Mouse (Mus musculus) NIH3T3 (cell line): ENCODE data around the gene Igfbp1.
"Not testable (repeated sequence)": the region's sequence is repeated elsewhere in the genome, so short reads cannot be mapped to it uniquely, and the experiment has no call there.

Experiments used
- DNase-seq: peaks from one replicate; pipeline ENCODE4 v3.0.0-alpha.2; 2012; ENCODE audit warnings: low read depth

Gene Igfbp1

GRCm38 (mm10) chr11:7194432-7195311 is 2.9 kb upstream of the Igfbp1 start:
- DNase-seq, result no peak

DNA sequence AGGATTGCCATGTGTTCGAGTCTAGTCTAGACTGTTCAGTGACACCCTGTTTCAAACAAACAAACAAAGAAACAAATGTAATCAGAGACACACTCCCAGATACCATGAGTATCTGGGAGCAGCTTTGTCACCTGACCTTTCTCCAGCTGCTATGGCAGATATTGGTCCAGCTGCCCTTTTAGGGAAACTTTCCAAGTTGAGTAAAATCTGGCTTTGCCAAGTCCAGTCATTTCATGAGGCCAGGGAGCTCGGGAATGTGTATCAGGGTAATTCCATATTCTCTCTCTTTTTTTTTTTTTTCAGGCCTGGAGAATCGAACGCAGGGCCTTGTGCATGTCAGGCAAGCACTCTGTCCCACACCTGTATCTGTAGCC is 2.3 kb upstream of the Igfbp1 start:
- no peak for DNase-seq

- DNase-seq, result no peak
Measured at GRCm38 (mm10) chr11:7198006-7198405, 424 bp downstream of the Igfbp1 start.

- DNase-seq, result no peak
Measured at GRCm38 (mm10) chr11:7198481-7199256, 1.1 kb downstream of the Igfbp1 start.

- DNase-seq, result peak; percentile 85
Measured at GRCm38 (mm10) chr11:7199736-7200392, 2.3 kb downstream of the Igfbp1 start.

GRCm38 (mm10) chr11:7200393-7200783 is 2.8 kb downstream of the Igfbp1 start:
- no peak for DNase-seq

GRCm38 (mm10) chr11:7202206-7202605 is 4.6 kb downstream of the Igfbp1 start:
- peak; percentile 66 for DNase-seq

DNA sequence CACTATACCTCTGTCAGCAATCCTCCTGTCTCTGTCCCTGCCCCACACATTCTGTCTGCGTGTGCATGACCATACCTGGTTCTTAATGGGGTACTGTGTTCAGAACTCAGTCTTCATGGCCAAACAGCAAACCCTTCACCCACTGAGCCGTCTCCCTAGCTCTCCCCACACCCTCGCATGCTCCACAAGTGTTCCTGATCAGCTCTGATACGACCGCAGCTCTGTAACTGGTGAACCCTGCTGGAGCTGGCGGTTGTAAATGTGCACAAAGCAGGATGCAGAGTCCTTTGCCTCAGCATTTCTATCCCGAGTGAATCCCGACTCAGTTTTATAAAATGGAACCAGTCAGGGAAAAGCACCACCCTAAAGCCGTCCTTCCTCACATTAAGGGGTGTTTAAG is 6.3 kb downstream of the Igfbp1 start:
- DNase-seq, result no peak

DNA sequence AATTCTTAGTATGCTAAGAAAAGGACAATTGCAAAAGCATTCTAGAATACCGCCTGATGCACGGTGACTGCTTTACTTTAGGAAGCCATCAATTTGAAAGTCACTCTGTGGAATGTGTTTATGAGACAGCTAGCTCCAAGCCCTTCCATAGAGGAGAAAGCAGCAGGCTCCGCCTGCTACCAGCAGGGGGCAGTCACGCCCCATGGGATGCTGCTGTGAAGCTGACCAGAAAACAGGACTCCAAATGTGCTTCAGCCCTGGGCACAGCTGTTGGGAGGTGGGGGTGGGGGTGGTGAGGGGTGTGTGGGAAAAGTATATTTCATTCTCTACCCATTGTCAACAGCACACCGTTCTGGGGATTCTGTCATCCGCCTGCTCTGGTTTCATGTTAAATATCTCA is 12.8 kb downstream of the Igfbp1 start:
- DNase-seq, result peak; percentile 88

DNA sequence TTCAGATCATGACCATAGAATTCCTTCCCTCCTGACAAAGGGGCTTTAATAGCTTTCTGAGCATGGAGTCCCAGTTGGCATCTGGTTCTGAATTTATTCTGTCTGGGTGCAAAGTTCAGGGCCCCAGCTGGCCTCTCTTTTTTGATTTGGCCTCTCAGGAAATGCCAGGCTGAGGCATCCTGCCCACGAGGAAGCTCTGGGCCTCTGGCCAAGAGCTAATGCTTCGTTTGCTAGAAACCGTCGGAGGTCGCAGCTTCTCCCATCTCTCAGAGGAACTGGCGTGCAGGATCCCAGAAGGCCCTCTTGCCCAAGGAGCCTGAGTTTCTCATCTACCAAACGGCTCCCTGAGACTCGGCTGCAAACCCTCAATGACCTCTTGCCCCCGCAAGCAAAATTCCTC is 13.6 kb downstream of the Igfbp1 start:
- no peak for DNase-seq

DNA sequence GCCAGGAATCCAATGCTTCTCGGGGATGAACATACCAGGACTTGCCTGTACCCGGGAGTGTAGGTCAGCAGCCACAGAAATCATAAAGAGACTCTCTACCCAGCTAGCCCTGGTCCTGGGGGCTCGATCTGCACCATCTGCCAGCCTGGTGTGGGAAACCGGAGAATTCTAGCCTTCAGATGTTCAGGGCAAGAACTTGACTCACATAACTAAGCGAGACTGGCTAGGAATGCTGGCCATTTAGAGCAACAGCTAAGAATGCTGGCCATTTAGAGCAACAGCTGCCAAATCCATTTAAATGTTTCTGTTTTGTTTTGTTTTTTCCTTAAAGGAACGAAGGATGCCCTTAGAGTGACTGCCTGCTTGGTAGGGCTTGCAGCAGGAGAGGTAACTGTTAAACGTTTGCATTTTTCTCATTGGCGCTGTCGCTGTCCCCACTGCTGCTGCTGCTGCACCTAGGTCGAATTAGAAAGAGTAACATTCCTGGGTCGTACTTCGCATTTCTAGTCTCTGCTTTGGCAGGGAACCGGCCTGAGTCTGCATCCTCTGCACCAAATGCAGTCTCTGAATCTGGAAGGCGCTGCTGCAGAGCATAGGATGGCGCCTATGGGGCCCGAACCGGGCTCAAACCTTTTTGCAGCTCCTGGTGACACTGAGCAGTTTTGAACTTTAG is 14.7 kb downstream of the Igfbp1 start:
- DNase-seq, result no peak

DNA sequence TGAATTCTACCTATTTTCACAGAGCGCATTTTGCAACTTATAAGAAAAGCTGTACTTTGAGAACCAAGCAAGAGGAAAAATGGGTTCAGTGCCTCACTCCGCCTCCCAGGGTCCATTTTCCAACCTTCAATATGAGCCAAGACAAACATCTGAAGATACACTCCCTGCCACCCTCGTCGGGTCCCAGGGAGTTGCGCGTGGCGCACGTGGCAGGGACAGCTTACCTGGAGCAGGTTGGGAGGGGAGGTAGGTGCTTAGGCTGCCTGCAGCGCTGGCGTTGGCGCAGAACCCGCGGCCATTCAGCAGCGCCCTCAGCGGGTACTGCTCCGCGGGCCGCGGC is 15.5 kb downstream of the Igfbp1 start:
- DNase-seq, result no peak

GRCm38 (mm10) chr11:7213501-7214341 is 16.1 kb downstream of the Igfbp1 start, which contains the start of gene Igfbp3:
Igfbp3 (minus strand) TSS chr11:7213923.
- DNase-seq, result no peak

DNA sequence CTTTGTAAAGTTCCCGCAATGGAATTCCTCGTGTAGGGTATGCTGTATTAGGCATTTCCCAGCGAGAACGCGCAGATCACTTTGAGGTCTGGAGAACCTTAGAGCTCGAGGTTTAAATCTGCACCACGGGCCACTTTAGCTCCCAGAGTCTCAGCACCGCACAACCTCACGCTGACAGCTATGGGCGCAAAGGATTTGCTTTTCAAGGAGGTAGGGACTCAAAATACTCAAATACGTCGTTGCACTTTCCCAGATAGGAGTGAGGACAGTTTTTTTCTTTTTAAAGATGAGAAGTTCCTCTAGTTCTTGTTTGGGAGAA is 16.7 kb downstream of the Igfbp1 start:
- DNase-seq, result no peak

GRCm38 (mm10) chr11:7214761-7215160 is 17.2 kb downstream of the Igfbp1 start:
- DNase-seq, result no peak

GRCm38 (mm10) chr11:7215703-7216102 is 18.1 kb downstream of the Igfbp1 start:
- DNase-seq, result peak; percentile 87

GRCm38 (mm10) chr11:7221826-7222225 is 24.2 kb downstream of the Igfbp1 start:
- not testable (repeated sequence) for DNase-seq

GRCm38 (mm10) chr11:7226200-7226599 is 28.6 kb downstream of the Igfbp1 start:
- DNase-seq, result peak; percentile 38

DNA sequence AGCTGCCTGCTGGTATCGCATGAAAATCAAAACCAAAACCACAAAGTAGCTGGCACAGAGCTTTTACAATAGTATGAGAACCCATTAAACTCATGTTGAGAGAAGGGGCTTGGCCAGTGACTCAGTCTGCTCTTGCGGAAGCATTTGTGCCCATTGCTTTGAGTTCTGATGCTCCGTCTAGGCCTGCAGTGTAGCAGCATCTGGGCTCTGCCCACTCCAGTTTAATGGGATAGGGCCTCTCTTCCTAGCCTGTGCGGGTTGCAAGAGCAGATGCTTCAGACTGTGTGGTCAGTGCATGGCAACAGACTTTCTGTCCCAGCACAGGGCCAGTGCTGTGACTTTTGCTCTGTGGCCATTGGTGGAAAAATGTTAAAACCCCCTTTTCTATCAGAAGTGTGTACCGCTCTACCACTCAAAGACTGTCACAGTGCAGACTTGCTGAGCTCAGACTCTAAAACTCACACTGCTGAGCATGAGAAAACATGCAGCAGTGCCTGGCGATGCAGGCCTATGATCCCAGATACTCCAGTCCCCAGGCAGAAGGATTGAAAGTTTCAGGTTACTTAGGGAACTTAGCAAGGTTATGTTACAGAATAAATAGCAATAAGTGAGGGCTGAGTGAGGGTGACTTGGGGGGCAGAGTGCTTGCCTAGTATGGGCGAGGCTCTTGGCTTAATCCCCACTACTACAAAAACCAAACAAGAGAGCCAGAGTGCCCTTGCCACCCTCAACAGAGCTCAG is 29.4 kb downstream of the Igfbp1 start:
- peak; percentile 20 for DNase-seq

- no peak for DNase-seq
Measured at GRCm38 (mm10) chr11:7228107-7228506, 30.5 kb downstream of the Igfbp1 start.

DNA sequence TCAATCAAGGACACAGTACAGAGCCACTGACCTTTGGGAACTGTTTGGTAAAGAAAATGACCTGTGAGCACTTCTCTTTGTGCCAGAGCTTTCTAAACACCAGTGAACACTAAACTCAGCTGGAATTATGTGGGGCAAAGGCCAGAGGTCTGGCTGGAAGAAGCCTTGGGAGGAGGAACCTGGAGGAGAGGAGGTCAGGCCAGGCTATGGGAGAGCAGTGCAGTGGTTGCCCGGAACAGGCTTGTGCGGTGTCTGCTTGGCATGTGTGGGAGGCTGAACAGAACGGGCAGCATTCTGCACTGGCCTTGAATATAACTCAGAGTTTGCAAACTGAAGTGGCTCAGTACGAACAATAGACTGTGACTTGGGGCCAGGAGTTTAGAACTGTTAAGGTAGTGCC is 32.4 kb downstream of the Igfbp1 start:
- no peak for DNase-seq
